Mouse (Mus musculus): ENCODE results near the gene Tet1. TPM values are rescaled to one million over a fixed set of nuclear protein-coding genes. Genes with fewer than 3 reads are reported as not detected.
"Not testable (repeated sequence)": the region's sequence is repeated elsewhere in the genome, so short reads cannot be mapped to it uniquely, and the experiment has no call there.

The Tet1 gene
- polyA plus RNA-seq, 1 experiment from 2014 or later, result 28.7 TPM

- no peak for ATAC-seq (ENCODE audit: insufficient number of reproducible peaks, low FRiP score)
- Histone ChIP-seq H3K27ac (ENCODE audit: poor library complexity, severe bottlenecking) (no peak overlapping the region), H3K4me3 (no peak overlapping the region), H3K9ac (no peak overlapping the region), H3K4me1 (replicated peaks) (no peaks in the 10 kb centered on the region), H3K9me3 (replicated peaks) (no peaks in the 10 kb centered on the region), H3K36me3 (peaks cover 27% of the 10 kb centered on the region), H3K27me3 (replicated peaks) (no peaks in the 10 kb centered on the region), H3K4me2 (no peak overlapping the region)
- WGBS, result 86% methylated on average over 7 of the region's 7 CpGs
Measured at GRCm38 (mm10) chr10:62808316-62808715, 100.5 kb downstream of the Tet1 start.

- no peak overlapping the region for H3K4me3 ChIP-seq
- no peaks in the 10 kb centered on the region for H3K4me1 ChIP-seq (replicated peaks)
- H3K9ac ChIP-seq, result no peak overlapping the region
- 82% methylated on average over 2 of the region's 2 CpGs for WGBS
- ATAC-seq (ENCODE audit: insufficient number of reproducible peaks, low FRiP score), result no peak
- H3K27me3 ChIP-seq (replicated peaks), result no peaks in the 10 kb centered on the region
- H3K4me2 ChIP-seq, result no peak overlapping the region
- H3K27ac ChIP-seq (ENCODE audit: poor library complexity, severe bottlenecking), result no peak overlapping the region
- H3K9me3 ChIP-seq (replicated peaks), result no peaks in the 10 kb centered on the region
- H3K36me3 ChIP-seq, result peaks cover 11% of the 10 kb centered on the region; the same call in 1 of the 2 replicates
Measured at GRCm38 (mm10) chr10:62804106-62804505, 104.7 kb downstream of the Tet1 start.

GRCm38 (mm10) chr10:62803296-62803695 lies 105.5 kb downstream of the Tet1 start:
- ATAC-seq (ENCODE audit: insufficient number of reproducible peaks, low FRiP score), result no peak
- H3K4me3 ChIP-seq, result no peak overlapping the region
- H3K9me3 ChIP-seq (replicated peaks), result no peaks in the 10 kb centered on the region
- H3K4me2 ChIP-seq, result no peak overlapping the region
- H3K27me3 ChIP-seq (replicated peaks), result no peaks in the 10 kb centered on the region
- no peak overlapping the region for H3K27ac ChIP-seq (ENCODE audit: poor library complexity, severe bottlenecking)
- H3K9ac ChIP-seq, result no peak overlapping the region
- H3K36me3 ChIP-seq, result peaks cover 11% of the 10 kb centered on the region; the same call in 1 of the 2 replicates
- WGBS, result 94% methylated on average over 2 of the region's 2 CpGs
- no peaks in the 10 kb centered on the region for H3K4me1 ChIP-seq (replicated peaks)

- Histone ChIP-seq H3K9me3 (replicated peaks) (no peaks in the 10 kb centered on the region), H3K27ac (ENCODE audit: poor library complexity, severe bottlenecking) (no peak overlapping the region), H3K4me1 (replicated peaks) (peaks cover 14% of the 10 kb centered on the region), H3K9ac (no peak overlapping the region), H3K36me3 (peaks cover 14% of the 10 kb centered on the region), H3K4me2 (no peak overlapping the region), H3K27me3 (replicated peaks) (no peaks in the 10 kb centered on the region), H3K4me3 (no peak overlapping the region)
- no peak for ATAC-seq (ENCODE audit: insufficient number of reproducible peaks, low FRiP score)
- WGBS, result 97% methylated on average over 4 of the region's 4 CpGs
Measured at GRCm38 (mm10) chr10:62794221-62794620, 114.6 kb downstream of the Tet1 start.

GRCm38 (mm10) chr10:62793091-62793453 lies 115.7 kb downstream of the Tet1 start:
- Histone ChIP-seq H3K9me3 (replicated peaks) (no peaks in the 10 kb centered on the region), H3K27ac (ENCODE audit: poor library complexity, severe bottlenecking) (peak overlapping the region; percentile 99), H3K36me3 (peaks cover 24% of the 10 kb centered on the region), H3K4me2 (peak overlapping the region; percentile 88), H3K9ac (peak overlapping the region; percentile 100), H3K27me3 (replicated peaks) (no peaks in the 10 kb centered on the region), H3K4me1 (replicated peaks) (peaks cover 22% of the 10 kb centered on the region), H3K4me3 (peak overlapping the region; percentile 100)
- no peak for ATAC-seq (ENCODE audit: insufficient number of reproducible peaks, low FRiP score)
- 22% methylated on average over 2 of the region's 2 CpGs for WGBS

- H3K4me2 ChIP-seq, result peak within 1 kb of the TSS; percentile 88
- WGBS, result 2% methylated on average over 55 of the region's 55 CpGs
- peak within 1 kb of the TSS; percentile 99 for H3K27ac ChIP-seq (ENCODE audit: poor library complexity, severe bottlenecking)
- ATAC-seq (ENCODE audit: insufficient number of reproducible peaks, low FRiP score), result peak; percentile 97
- H3K36me3 ChIP-seq, result peaks cover 30% of the 10 kb centered on the region
- peak within 1 kb of the TSS; percentile 100 for H3K4me3 ChIP-seq
- no peaks in the 10 kb centered on the region for H3K27me3 ChIP-seq (replicated peaks)
- peaks cover 27% of the 10 kb centered on the region for H3K4me1 ChIP-seq (replicated peaks)
- H3K9ac ChIP-seq, result peak within 1 kb of the TSS; percentile 100
- H3K9me3 ChIP-seq (replicated peaks), result no peaks in the 10 kb centered on the region
Measured at GRCm38 (mm10) chr10:62792177-62793090, 116.4 kb downstream of the Tet1 start, which contains the start of gene Ccar1. Gene Ccar1 (minus strand): TSS chr10:62792286.

- H3K9me3 ChIP-seq (replicated peaks), result no peaks in the 10 kb centered on the region
- H3K27ac ChIP-seq (ENCODE audit: poor library complexity, severe bottlenecking), result peak overlapping the region; percentile 99
- peak; percentile 83 for ATAC-seq (ENCODE audit: insufficient number of reproducible peaks, low FRiP score)
- peaks cover 28% of the 10 kb centered on the region for H3K4me1 ChIP-seq (replicated peaks)
- H3K9ac ChIP-seq, result peak overlapping the region; percentile 100
- peak overlapping the region; percentile 100 for H3K4me3 ChIP-seq
- peak overlapping the region; percentile 88 for H3K4me2 ChIP-seq
- 1% methylated on average over 69 of the region's 78 CpGs for WGBS
- H3K27me3 ChIP-seq (replicated peaks), result no peaks in the 10 kb centered on the region
- peaks cover 39% of the 10 kb centered on the region for H3K36me3 ChIP-seq
Measured at GRCm38 (mm10) chr10:62791251-62792176, 117.3 kb downstream of the Tet1 start.

- not testable (repeated sequence) for H3K4me2 ChIP-seq; ATAC-seq (ENCODE audit: insufficient number of reproducible peaks, low FRiP score); H3K27me3 ChIP-seq (replicated peaks); H3K4me3 ChIP-seq; H3K9me3 ChIP-seq (replicated peaks); H3K4me1 ChIP-seq (replicated peaks); H3K9ac ChIP-seq; H3K27ac ChIP-seq (ENCODE audit: poor library complexity, severe bottlenecking)
- peaks cover 85% of the 10 kb centered on the region for H3K36me3 ChIP-seq
- WGBS, result 80% methylated on average over 1 of the region's 1 CpGs
Measured at GRCm38 (mm10) chr10:62781776-62782175, 127.0 kb downstream of the Tet1 start.

Other genes starting within 250 kb of the Tet1 start
- 0.98 and 1.1 TPM in 2 replicates for gene Stox1, start 182.9 kb downstream of the Tet1 start, polyA plus RNA-seq (2016; fragmentation: Nextera tagmentation; extraction: Ambion mirVana)
- 89.7 and 93.6 TPM in 2 replicates for gene Ccar1, start 116.7 kb downstream of the Tet1 start, polyA plus RNA-seq (2016; fragmentation: Nextera tagmentation; extraction: Ambion mirVana)
- 13.1 and 13.3 TPM in 2 replicates for gene Slc25a16, start 11.6 kb upstream of the Tet1 start, polyA plus RNA-seq (2016; fragmentation: Nextera tagmentation; extraction: Ambion mirVana)
- 25.5 and 26.5 TPM in 2 replicates for gene Dna2, start 38.0 kb upstream of the Tet1 start, polyA plus RNA-seq (2016; fragmentation: Nextera tagmentation; extraction: Ambion mirVana)
- gene Rufy2, start 71.2 kb upstream of the Tet1 start, polyA plus RNA-seq (2016; fragmentation: Nextera tagmentation; extraction: Ambion mirVana), result 14.6 and 15.9 TPM in 2 replicates
- gene Hnrnph3, start 115.2 kb upstream of the Tet1 start, polyA plus RNA-seq (2016; fragmentation: Nextera tagmentation; extraction: Ambion mirVana), result 70.7 and 77.3 TPM in 2 replicates
- 0.68 and 0.78 TPM in 2 replicates for gene Pbld2, start 115.3 kb upstream of the Tet1 start, polyA plus RNA-seq (2016; fragmentation: Nextera tagmentation; extraction: Ambion mirVana)
- 0.40 and 0.87 TPM in 2 replicates for gene Pbld1, start 151.2 kb upstream of the Tet1 start, polyA plus RNA-seq (2016; fragmentation: Nextera tagmentation; extraction: Ambion mirVana)
- not detected in 2 replicates for gene Atoh7, start 190.7 kb upstream of the Tet1 start, polyA plus RNA-seq (2016; fragmentation: Nextera tagmentation; extraction: Ambion mirVana)

Data from heart, embryonic 12.5 days (tissue).